15 mouse cellular contexts compared by ENCODE assay signal in genomic region chr5:20810449-20810848, GRCm38 (mm10).
"Had no signal": no experiment of that assay in that cellular context is flagged by ENCODE, and none has a peak within 500 bp of the region (broad histone marks: within the 10 kb centered on the region; RNA-seq: fewer than 3 reads in every experiment).

No protein-coding gene starts in this region.

- H3K4me2 ChIP-seq: neural tube, embryonic 15.5 days; stomach, embryonic 15.5 days had no signal

- H3K9me3 ChIP-seq: neural tube, embryonic 15.5 days; stomach, embryonic 15.5 days had no signal

- H3K27ac ChIP-seq: neural tube, embryonic 15.5 days; stomach, embryonic 15.5 days; stomach, postnatal 0 days had no signal

- H3K9ac ChIP-seq: neural tube, embryonic 15.5 days; stomach, embryonic 15.5 days had no signal

- H3K4me3 ChIP-seq: neural tube, embryonic 15.5 days; stomach, embryonic 15.5 days had no signal

- DNase-seq: retina, postnatal 1 day; right cerebral cortex, adult 18-20 months; right cerebral cortex, postnatal 14 days; right cerebral cortex, postnatal 25 days; right cerebral cortex, postnatal 4 days; spleen, adult 18-20 months; thymus, adult 18-20 months; thymus, adult 2 months; thymus, postnatal 14 days; thymus, postnatal 25 days; thymus, postnatal 36 days; thymus, postnatal 4 days had no signal

- H3K27me3 ChIP-seq: neural tube, embryonic 15.5 days; stomach, embryonic 15.5 days had no signal

- H3K4me1 ChIP-seq: neural tube, embryonic 15.5 days; stomach, embryonic 15.5 days had no signal

- H3K36me3 ChIP-seq: stomach, embryonic 15.5 days had no signal
